Mouse (Mus musculus): ENCODE measurements at regions not wholly inside any gene's neighbourhood (a gene's known extent, or its start where the extent isn't known, plus 50 kb on each side); places are given as distances from the start of the nearest gene placed in this dataset.
A peak's percentile ranks its signal among the peaks of the same experiment; 100 is the strongest.
"Not testable (repeated sequence)": the region's sequence is repeated elsewhere in the genome, so short reads cannot be mapped to it uniquely, and the experiment has no call there.

- DNase-seq (ENCODE audit: low spot score): no peak
These were observed 113.4 kb downstream of the Sox4 start for GRCm38 (mm10) chr13:28840142-28840541.

DNA sequence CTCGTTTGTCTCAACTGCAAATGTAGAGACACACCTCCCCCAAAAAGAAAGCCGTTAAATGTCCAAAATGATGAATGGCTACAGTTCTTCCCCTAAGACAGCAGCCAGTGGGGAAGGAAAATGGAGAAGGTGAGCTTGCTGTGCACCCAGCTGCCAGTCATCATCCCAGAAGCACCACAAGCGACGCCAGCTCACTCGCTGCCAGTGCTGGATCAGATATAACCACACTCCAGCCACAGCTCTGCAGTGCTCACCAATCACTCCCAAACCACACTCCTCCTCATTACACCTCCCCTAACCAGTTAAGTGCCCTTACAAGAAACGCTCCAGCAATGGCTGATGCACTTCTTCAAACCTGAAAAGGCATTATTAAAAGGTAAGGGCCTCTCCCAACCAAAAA, 114.4 kb downstream of the Sox4 start:
- DNase-seq (ENCODE audit: low spot score): no peak

DNA sequence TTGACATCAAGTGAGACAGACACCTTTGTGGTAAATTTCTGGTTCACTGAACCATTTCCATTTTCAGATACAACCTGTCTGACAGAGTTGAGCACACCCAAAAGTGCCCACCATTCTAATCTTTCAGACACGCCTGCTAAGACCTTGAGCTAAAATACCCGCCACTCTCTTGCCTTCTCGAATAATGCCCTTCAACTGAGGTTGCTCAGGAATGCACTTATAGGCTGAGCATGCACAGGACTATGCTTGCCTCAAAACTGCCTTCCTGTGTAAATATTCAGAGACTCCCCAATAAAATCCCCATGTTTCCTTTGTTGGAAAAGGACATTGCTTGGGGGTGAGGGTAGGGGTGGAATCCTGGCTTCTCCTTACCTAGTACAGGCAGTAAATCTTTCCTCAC, 115.3 kb downstream of the Sox4 start:
- DNase-seq (ENCODE audit: low spot score): peak; percentile 14

- not testable (repeated sequence) for DNase-seq (ENCODE audit: low spot score)
These were observed 116.3 kb downstream of the Sox4 start for GRCm38 (mm10) chr13:28837196-28837595.

DNA sequence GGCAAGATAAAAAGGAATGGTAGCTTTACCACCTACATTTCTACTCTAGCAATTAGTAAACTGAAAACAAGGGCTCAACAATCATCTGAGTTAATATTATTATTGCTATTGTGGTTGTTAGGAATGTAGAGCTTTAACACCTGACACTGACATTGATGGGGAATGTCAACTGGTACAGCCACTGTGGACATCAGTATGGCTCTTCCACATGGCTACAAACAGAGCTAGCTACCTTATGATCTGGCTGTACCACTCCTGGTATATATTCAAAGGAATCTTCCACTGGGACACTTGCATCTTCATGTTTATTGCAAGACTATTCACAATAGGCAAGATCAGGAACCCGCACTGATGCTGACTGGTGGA, 119.8 kb downstream of the Sox4 start:
- no peak for DNase-seq (ENCODE audit: low spot score)

GRCm38 (mm10) chr13:28832855-28833699, 120.4 kb downstream of the Sox4 start:
- peak; percentile 41 for DNase-seq (ENCODE audit: low spot score)

DNA sequence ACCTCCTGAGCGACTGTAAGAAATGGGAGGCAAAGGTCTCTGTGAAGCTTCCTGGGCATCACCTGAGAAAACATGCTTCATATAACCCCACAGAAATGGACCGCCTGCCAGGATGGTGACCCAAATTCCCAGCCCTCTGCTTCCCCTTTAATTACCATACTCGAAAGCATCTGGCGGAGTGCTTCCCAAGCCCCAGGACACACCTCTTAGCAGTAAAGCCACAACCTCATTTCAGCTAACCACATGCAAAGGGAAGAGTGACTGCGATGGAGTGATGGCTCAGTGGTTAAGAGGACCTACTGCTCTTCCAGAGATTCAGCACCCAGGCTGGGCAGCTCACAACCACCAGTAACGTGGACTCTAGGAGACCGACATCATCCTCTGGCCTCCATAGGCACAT, 127.2 kb downstream of the Sox4 start:
- DNase-seq (ENCODE audit: low spot score): no peak

GRCm38 (mm10) chr13:28823985-28824384, 129.5 kb downstream of the Sox4 start:
- no peak for DNase-seq (ENCODE audit: low spot score)

DNA sequence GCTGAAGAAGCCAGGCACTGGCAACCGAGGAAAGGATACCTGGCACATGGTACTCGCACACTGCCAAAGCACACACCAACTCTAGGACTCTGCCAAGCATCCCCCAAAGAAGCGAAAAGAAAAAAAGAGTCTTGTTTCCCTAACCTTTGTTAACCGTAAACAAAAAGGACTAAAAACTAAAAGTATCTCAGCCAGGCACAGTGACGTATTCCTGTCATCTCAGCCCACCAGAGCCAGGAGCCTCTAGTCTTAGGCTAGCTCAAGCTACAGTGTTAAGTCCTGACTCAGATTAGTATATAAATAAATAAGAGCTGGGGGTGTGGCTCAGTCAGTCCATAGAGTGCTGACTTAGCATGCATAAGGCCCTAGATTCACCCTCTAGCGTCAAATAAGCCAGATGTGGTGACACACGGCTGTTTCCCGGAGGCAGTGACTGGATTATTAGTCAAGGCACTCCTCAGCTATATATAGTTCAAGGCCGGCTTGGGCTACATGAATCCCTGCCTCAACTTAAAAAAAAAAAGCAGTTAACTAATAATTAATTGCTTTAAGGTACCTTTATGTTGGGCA, 130.1 kb downstream of the Sox4 start:
- no peak for DNase-seq (ENCODE audit: low spot score)

GRCm38 (mm10) chr13:28820868-28821533, 132.5 kb downstream of the Sox4 start:
- DNase-seq (ENCODE audit: low spot score): no peak

DNA sequence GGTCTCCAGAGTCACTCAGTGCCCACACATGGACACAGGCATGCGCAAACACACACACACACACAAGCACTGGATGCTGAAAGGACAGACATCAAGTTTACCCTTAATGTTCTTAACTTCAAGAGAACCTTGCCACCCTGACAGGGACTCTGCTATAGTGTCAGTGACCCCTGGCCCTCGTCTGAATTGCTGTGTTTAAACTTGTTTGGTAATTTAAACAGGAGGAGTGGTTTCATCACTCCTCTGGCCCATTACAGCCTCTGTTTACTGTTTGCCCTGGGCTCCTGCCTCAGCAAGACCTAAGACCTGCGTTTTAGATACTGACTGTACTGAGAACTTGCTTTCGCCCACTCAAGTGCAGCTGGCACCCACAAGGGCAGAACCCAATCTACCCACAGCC, 139.4 kb downstream of the Sox4 start:
- DNase-seq (ENCODE audit: low spot score): no peak

- DNase-seq (ENCODE audit: low spot score): no peak
These were observed 141.6 kb downstream of the Sox4 start for GRCm38 (mm10) chr13:28811667-28812575.

DNA sequence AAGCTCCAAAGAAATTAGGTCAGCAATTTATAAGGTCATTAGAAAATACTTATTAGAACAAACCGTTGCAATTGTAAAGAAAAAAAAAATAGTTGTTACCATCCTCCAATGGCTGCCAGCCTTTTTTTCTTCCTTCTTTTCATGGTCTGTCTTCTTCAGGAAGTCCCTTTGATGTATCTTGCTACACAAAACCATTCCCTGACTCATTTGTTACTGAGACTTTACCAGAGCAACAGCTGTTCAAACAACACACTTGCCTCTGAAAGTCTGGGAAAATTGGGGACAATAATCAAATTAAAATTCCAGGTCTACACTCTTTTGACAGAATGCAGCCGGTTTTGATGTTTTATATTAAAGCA, 142.5 kb downstream of the Sox4 start:
- no peak for DNase-seq (ENCODE audit: low spot score)

- no peak for DNase-seq (ENCODE audit: low spot score)
These were observed 143.0 kb downstream of the Sox4 start for GRCm38 (mm10) chr13:28810326-28811080.

DNA sequence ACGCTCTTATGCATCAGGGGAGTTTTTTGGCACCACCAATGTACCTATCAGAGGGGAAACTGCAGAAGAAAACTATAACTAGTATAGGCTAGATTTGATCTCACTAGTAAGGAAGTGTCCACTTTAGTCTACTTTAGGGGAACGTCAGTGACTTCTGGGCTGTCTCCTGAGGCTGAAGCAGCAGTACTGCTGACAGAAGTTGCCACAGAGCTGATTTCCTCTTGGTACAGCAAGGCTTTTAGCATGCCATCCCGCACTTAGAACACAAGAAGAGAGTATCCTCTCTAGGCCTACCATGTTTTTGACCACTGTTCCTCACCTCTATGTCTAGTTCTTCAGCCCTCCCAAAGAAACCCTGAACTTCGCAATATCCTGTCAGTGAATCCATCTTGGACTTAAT, 148.2 kb downstream of the Sox4 start:
- no peak for DNase-seq (ENCODE audit: low spot score)

DNA sequence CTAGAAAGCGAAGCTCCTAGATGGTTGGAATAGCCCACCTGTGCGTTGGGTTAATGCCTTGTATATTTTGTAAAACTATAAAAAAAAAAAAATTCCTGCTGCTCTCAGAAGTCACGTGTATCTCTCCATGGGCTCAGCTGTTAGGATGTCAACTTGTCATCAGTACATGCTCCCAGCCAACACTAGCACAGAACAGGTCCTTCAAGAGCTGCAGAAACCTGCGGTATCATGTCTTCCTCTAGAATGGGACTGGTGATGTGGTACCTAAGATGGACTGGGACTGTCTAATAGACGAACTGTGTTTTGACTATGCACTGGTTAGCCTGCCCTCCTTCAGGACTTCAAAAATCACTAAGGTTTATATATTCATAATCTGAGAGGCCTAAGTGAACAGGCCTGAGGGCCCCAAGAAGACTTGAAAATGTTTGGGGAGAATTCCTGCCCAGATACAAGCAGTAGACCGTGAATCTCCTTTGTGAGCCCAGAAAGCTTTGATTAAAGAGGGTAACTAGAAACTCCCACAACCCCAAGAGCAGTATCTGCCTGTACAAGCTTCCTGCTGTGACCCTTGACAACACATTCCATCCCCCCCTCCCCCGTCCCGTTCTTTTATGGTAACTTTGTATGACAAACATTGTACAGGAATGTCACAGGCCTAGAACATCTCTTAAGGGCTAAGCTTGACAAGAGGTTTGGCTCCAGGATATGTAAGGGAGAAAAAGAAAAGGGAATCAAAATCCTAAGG, 152.1 kb downstream of the Sox4 start:
- no peak for DNase-seq (ENCODE audit: low spot score)

DNA sequence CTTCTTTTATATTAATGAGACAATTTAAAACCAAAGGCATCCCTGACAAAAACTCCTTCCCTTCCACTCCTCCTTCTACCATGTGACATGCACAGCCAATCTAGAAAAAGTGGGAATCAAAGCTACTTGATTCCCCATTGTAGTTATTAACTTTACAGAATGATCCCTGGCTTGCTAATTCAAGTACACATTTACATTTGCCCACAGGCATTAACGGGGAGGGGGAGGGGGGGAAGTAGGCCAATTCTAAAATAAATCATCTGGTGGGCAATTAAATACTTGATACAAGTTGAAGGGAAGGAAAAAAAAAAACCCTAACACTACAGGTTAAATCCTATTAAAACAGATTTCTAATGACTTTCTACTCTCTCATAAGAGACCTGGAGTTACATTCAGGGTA, 152.8 kb downstream of the Sox4 start:
- DNase-seq (ENCODE audit: low spot score): no peak

DNA sequence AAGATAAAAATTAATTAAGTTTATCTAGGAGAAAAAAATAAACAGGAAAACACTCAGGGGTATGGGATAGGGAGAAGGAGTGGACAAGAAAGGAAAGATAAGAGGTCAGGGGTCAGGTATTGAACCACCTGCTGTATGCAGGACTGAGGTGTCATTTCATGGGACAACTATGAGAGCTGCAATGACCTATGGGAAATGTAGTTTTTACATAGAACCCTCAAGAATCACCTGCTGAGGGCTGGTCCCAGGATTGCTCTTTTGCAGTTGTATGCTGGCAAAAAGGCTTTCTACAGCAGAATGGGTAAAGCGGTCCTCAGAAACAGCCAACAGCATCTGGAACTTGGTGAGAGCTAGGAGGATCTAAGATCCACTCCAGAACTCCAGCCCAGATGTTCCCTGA, 154.0 kb downstream of the Sox4 start:
- peak; percentile 5 for DNase-seq (ENCODE audit: low spot score)

DNA sequence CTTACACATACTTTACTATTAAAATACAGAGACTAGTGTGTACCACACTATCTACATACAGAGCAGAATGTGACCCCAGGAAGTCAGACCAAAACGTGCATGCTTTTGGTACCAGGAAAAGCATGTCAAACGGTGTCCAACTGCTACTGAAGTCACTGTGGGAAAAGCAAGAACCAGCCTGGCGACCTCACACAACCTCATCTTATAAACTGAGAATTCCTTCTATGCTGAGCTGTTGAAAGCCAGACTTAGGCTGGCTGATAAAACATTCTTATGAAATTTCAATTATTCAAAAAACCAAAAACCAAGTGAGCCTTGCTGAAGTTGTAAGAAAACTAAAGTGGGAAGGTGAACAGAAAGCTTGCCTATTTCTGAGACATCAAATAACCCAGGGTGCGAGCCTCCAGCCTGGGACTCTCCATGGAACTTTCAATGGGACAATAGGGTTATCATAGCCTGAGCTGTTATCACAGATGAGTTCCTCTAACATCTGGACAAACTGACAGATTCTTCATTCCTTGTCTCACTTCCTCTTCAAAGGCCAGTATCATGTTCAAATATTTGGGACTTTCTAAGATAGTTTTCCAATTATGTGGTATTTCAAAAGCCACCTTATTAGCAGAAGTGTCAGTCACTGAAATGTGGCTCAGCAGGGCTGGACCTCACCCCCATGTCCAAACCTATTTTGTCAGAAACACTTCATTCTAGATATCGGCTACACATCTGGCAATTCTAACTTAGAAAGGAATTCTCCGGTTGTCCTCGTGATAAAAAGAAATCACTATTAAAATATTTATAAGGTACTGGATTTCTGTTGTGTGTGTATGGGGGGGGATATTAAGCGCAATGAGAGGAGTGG, 155.7 kb downstream of the Sox4 start:
- peak; percentile 29 for DNase-seq (ENCODE audit: low spot score)

GRCm38 (mm10) chr13:28795274-28795673, 158.2 kb downstream of the Sox4 start:
- DNase-seq (ENCODE audit: low spot score): no peak

Measured in lung, postnatal 25 days (tissue).